Mouse (Mus musculus) kidney, postnatal 36 days (tissue): ENCODE data around the gene 5730409E04Rik.

Experiments used
- DNase-seq, 2 experiments: peaks; one replicate each; pipeline ENCODE4 v3.0.0; 2021 to 2022; ENCODE audit warnings: mixed read lengths in 2 of 2

Gene 5730409E04Rik

DNA sequence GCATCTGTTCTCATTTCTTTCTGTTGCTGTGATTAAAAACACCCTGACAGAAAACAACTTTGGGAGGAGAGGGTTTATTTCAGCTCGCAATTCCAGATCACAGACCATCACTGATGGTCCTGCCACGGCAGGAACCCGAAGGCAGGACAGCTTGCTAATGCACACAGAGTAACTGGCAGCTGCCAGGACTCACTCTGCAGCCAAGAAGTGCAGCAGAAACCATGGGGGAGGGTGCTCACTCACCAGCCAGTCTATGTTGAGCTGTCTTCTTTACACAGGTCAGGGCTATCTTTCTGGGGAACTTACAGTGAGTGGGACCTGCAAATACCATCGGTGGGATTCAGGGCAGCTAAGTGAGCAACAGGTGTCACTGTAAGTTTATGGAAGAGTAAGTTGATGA lies 27.8 kb downstream of the 5730409E04Rik start:
- DNase-seq = no peak

- DNase-seq = no peak
These were observed 29.7 kb downstream of the 5730409E04Rik start for GRCm38 (mm10) chr4:126639339-126639738.

DNA sequence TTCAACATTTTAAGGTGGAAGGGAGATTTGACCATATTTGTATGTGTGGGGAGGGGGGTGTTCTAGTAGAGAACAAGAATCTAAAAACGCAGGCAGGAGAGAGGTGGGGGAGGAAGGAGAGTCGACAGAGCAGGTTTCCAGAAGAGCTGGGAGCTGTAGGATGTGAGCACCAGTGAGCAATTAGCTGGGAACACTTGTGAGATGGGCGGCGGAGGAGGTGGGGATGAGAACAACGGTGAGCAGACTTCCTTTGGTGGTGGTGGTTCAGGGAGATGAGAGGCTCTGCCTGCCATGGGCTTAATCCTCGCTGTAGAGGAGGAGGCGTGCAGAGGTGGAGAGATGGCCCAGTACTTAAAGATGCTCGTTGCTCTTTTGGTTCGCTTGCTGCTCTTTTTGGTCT lies 32.3 kb downstream of the 5730409E04Rik start:
- DNase-seq = no peak

DNA sequence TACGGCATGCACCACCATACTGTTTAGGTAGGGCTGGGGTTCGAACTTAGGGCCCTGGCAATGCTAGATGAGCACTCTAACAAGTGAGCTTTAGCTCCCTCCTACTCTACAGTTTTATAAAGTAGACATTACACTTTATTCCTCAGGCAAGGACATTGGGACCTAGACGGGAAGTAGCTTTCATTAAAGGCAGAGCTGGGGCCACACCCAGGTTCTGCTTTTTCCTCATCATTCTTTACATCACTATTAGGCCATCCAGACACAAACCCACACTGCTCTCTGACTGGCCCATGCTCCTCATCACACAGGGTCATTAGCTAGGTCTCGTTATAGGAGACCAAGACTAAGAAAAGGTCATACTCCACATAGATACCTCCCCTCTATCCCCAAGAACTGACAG lies 34.2 kb downstream of the 5730409E04Rik start:
- no peak for DNase-seq

DNA sequence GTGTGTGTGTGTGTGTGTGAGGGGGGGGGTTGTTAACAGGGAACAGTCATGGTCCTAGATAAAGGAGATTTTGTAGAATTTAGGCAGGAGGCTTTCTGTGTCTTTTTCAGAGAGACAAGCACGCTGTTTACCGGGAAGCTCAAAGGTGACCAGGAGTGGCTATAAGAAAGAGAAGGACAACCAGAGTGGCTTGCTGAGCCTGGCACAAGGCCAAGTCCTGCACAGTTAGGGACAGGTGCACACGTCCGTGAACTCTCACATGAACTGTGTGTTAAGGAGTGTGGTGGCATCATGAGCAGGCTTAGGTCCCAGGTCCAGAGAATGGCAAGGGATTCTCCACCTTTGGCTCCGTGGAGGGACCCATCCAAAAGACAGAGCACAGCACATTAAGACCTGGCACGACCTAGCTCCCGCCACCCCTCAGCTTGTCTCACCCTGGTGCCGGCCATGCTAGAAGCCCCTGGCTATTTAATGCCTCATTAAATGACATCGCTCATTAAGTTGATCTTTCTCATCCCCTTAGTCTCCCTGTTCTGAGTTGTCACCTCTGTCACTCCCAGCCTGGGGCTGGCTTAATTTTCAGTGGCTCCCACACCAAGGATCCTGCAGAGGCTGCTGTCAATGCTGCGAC lies 34.8 kb downstream of the 5730409E04Rik start:
- DNase-seq = peak; percentile 7 to 14

GRCm38 (mm10) chr4:126647996-126648910 lies 38.6 kb downstream of the 5730409E04Rik start:
- DNase-seq = peak; percentile 29 to 45

GRCm38 (mm10) chr4:126653148-126653547 lies 43.5 kb downstream of the 5730409E04Rik start:
- DNase-seq = no peak

DNA sequence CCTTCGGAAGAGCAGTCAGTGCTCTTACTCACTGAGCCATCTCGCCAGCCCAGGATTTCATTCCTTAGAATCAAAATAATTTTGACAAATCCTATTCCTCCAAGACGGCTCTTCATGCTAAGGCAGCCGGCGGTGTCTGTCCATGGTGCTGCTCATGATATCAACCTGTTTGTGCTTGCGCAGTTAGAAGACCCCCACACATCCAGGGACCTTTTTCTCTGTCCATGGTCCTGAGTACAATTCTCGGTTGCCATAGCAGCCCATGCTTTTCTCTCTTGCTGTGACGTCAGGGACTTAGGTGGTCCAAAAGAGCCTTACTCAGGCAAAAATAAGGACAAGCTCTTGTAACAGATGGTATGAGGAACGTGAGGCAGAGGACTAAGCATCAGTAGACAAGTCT lies 45.7 kb downstream of the 5730409E04Rik start:
- peak in 1 of 2 experiments; percentile 5 for DNase-seq

- no peak for DNase-seq
These were observed 51.6 kb downstream of the 5730409E04Rik start for GRCm38 (mm10) chr4:126661249-126661648.
